Mouse (Mus musculus) ES-E14 (cell line): Measurements from ENCODE around the gene Ugt1a7c.

Experiments used
- CHD2 ChIP-seq: IDR thresholded peaks from 2 replicates; pipeline ENCODE4 v1.6.1; 2014; ENCODE audit warnings: mild to moderate bottlenecking, low read depth, low read length, inconsistent platforms
- HCFC1 ChIP-seq: IDR thresholded peaks from 2 replicates; pipeline ENCODE4 v1.6.1; 2012; ENCODE audit warnings: low read length, inconsistent platforms, borderline replicate concordance; ENCODE audit not compliant: insufficient read depth
- MAFK ChIP-seq: IDR thresholded peaks from 2 replicates; pipeline ENCODE4 v1.6.1; 2014; ENCODE audit warnings: mild to moderate bottlenecking, low read depth, low read length, inconsistent platforms; ENCODE audit not compliant: insufficient read depth
- ZNF384 ChIP-seq: IDR thresholded peaks from 2 replicates; pipeline ENCODE4 v1.6.1; 2012; ENCODE audit warnings: low read depth, low read length, inconsistent platforms

DNA sequence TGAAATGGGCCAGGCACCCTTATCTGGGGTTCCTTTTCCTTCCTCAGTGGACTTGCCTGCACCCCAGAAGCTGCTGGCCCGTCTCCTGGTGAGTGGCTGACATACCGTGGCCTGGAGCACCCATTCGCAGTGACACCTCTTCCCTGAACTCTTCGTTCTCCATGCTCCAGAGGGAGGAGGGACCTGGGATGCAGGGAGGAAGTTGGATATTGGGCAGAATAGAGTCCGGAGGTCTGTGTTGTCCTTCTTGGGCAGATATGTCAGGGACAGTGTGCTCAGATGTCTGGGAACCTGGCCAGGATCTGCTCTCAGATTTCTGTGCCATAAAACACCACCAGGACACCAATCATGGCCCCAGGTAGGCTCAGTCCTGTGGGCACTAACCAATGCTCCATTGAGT, 145.2 kb downstream of the Ugt1a7c start:
- TF ChIP-seq MAFK, result no peak
- TF ChIP-seq CHD2, result no peak
- no peak for TF ChIP-seq ZNF384
- no peak for TF ChIP-seq HCFC1
